Mouse (Mus musculus) cerebellum, postnatal 10 days (tissue): ENCODE measurements around the gene Bclaf1.

Experiments
- DNase-seq, 2 experiments: peaks; one replicate each; pipeline ENCODE4 v3.0.0; 2021; ENCODE audit warnings: mixed read lengths in 2 of 2

Bclaf1 gene

GRCm38 (mm10) chr10:20317466-20317865 lies 5.2 kb downstream of the Bclaf1 start:
- peak; percentile 24 to 29 for DNase-seq

- no peak for DNase-seq
Measured at GRCm38 (mm10) chr10:20326226-20326625, 14.0 kb downstream of the Bclaf1 start.

GRCm38 (mm10) chr10:20331262-20331661 lies 19.0 kb downstream of the Bclaf1 start:
- no peak for DNase-seq

GRCm38 (mm10) chr10:20337872-20338271 lies 25.6 kb downstream of the Bclaf1 start:
- DNase-seq, result no peak

GRCm38 (mm10) chr10:20345736-20346135 lies 33.5 kb downstream of the Bclaf1 start:
- peak; percentile 24 to 56 for DNase-seq

GRCm38 (mm10) chr10:20347285-20348214 lies 35.3 kb downstream of the Bclaf1 start, which contains the start of gene Mtfr2:
Gene Mtfr2, plus strand, starts transcription at chr10:20347770.
- DNase-seq, result peak; percentile 97

GRCm38 (mm10) chr10:20348894-20349293 lies 36.6 kb downstream of the Bclaf1 start:
- DNase-seq, result no peak

- peak; percentile 24 to 39 for DNase-seq
Measured at GRCm38 (mm10) chr10:20361542-20362449, 49.5 kb downstream of the Bclaf1 start.

GRCm38 (mm10) chr10:20362450-20363118 lies 50.3 kb downstream of the Bclaf1 start:
- DNase-seq, result peak in 1 of 2 experiments; percentile 25

GRCm38 (mm10) chr10:20372046-20372445 lies 59.8 kb downstream of the Bclaf1 start:
- peak; percentile 20 to 23 for DNase-seq

GRCm38 (mm10) chr10:20377621-20378020 lies 65.4 kb downstream of the Bclaf1 start:
- no peak for DNase-seq

GRCm38 (mm10) chr10:20379071-20379735 lies 66.9 kb downstream of the Bclaf1 start:
- DNase-seq, result peak; percentile 54 to 73

GRCm38 (mm10) chr10:20380798-20381197 lies 68.5 kb downstream of the Bclaf1 start:
- DNase-seq, result peak; percentile 49 to 63

GRCm38 (mm10) chr10:20381352-20381751 lies 69.1 kb downstream of the Bclaf1 start:
- DNase-seq, result no peak

GRCm38 (mm10) chr10:20382807-20383419 lies 70.6 kb downstream of the Bclaf1 start:
- DNase-seq, result no peak

GRCm38 (mm10) chr10:20390568-20390967 lies 78.3 kb downstream of the Bclaf1 start:
- no peak for DNase-seq
